Mouse (Mus musculus): ENCODE results near the gene Pdgfc.

The Pdgfc gene

GRCm38 (mm10) chr3:81160457-81161165, 124.4 kb downstream of the Pdgfc start:
- DNase-seq = no peak

DNA sequence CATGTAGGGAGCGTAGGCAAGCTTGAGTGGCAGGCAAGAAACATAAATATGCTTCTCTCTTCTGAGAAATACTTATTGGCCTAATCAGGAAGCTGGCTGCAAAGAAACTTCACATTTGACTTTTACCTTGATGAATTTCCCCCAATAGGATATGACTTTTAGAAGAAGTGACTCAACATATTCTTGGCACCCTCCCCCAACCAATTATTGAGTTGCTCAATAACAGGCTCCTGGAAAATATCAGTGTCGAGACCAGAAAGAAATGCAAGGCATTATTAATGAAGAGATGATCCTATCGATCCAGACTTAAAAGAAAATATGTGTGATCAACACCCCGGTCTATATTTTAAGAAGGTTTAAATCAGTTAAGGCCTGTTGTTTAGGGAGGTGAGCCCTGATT, 125.9 kb downstream of the Pdgfc start:
- DNase-seq = no peak

GRCm38 (mm10) chr3:81164091-81164490, 127.9 kb downstream of the Pdgfc start:
- no peak for DNase-seq

GRCm38 (mm10) chr3:81170073-81170809, 134.0 kb downstream of the Pdgfc start:
- no peak for DNase-seq

GRCm38 (mm10) chr3:81174832-81175231, 138.6 kb downstream of the Pdgfc start:
- no peak for DNase-seq

DNA sequence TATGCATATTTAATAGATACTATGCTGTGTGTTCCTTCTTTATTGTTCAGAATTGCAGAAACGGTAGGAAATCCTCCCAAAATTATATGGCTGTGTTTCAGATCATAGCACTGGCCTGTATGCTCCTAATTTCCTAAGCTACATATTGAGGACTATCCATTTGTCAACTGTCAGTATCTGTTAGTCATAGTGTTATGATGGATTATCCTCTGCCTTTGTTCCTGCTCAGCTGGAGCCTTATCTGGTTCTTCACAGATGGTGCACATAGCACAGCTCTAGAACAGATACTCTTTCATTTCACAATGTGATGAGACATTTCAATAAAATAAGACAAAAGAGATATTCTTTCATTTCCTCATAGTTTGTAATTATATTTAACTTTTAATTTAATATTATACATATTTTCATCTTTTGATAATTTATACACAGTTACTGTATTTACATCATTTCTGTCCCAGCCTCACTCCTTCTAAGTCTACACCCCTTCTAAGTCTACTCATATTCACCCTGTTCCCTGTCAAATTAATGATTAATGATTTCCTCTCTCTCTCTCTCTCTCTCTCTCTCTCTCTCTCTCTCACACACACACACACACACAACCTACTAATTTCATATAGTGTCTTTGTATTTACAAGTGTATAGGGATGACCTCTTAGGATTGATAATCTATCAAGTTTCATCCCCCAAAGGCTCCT, 145.2 kb downstream of the Pdgfc start:
- no peak for DNase-seq

DNA sequence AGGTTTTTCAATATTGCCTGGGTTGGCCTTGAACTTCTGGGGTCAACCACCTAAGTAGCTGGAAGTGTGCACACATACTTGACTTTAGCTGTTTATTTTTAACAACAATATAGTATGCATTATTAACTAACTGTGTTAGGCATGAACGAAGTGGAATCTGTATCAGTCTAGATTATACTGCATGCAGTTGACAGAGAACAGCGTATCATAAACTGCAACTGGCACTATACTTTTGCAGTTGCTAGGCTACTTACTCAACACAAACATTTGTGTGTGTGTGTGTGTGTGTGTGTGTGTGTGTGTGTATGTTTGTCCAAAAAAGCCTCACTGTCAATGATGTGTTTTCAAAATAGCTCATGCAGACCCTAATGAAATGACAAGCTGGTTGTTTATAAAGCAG, 160.7 kb downstream of the Pdgfc start:
- DNase-seq = no peak

DNA sequence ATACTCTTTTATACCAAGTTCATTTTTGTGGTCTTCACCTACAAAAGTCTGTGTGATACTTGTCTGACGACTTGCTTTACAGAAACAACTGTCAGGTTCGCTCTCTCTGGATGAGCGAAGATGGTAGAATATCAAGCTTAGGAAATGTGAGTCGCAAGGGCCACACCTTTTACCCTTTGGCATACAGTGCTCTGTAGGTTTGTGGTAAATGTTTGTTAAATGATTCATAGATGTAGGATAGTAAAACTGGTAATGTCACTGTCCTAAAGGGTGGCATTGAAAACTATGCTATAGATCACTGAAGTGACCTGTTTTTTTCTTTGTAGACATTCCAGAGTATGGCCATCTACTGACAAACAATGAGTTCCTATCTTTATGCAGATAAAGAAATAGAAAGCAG, 161.4 kb downstream of the Pdgfc start:
- DNase-seq = no peak

GRCm38 (mm10) chr3:81200647-81201046, 164.4 kb downstream of the Pdgfc start:
- no peak for DNase-seq

- DNase-seq = no peak
Measured at GRCm38 (mm10) chr3:81205201-81205600, 169.0 kb downstream of the Pdgfc start.

DNA sequence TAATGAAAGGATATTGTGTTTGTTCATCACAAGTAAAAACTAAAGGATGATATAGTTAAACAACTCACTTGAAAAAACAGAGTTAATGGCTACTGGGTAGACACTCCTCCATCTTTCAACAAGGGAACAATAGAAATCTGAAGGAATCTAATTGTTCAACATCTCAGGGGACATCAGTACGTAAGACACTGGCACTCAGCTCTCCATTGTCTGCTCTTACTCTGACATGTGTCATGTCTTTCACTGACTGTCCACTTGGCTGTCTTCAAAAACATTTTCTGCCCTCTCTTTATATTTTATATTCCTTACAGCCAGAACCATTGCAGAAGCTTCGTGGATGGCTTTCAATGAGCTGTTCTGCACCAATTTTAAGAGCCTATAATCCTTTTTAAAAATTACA, 172.0 kb downstream of the Pdgfc start:
- no peak for DNase-seq

- no peak for DNase-seq
Measured at GRCm38 (mm10) chr3:81211147-81211546, 174.9 kb downstream of the Pdgfc start.

DNA sequence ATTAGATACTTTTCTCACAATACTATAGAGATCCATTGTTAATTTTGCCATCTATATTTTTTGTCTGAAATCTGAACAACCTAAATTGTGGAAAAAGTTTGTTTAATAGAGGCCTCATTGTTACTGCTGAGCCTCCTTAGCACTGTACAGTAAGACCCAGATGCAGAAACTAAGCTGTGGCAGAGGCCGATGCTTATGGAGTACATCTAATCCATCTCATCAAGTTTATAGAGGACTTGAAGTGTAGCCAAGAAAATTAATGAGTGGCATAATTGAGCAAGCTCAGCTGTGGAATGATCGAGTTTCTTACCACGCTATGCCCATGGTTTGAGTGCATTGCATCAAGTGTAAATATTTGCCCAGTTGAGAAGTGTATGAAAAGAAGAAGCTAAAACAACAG, 175.4 kb downstream of the Pdgfc start:
- no peak for DNase-seq

DNA sequence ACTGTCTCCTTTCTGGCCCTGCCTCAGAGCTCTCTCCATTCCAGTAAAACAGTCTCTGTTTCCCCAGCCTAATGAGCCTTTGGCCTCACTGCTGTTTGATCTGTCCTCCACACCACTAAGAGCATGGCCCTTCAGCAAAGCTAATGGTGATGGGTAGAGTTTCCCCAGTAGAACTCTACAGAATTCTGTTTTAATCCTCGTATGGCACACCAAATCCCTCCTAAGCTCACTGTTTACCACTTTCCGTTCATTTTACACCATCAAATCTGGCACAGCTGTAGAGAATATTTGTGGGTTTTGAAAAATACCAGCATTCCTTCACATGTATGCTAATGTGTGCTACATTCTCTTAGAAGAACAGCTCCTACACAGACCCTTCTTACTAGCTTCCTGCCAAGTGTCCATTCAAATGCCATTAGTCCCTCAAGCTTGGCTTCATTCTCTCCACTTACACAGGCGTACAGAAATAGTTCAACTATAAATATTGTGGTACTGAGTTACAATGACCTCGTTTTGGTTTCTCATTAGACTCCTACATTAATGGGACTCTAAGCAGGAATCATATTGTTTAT, 179.4 kb downstream of the Pdgfc start:
- no peak for DNase-seq

DNA sequence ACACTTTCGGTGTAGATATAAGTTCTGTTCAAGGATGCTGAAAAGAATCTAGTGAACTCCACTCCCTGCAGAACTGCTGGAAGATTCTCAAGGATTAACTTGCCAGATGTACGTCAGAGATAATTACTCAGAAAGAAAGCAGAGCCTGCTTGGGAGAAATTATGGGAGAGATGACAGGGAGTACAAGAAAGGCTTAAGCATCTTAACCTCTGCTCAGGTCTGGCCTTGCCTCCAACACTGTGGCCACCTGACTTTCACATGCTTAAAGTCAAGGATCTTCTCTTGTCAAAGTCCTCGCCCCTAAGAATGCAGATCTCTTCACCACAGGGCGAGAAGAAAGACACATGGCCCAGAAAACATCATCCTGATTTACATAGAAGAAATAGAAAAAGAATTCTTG, 185.5 kb downstream of the Pdgfc start:
- DNase-seq = no peak

DNA sequence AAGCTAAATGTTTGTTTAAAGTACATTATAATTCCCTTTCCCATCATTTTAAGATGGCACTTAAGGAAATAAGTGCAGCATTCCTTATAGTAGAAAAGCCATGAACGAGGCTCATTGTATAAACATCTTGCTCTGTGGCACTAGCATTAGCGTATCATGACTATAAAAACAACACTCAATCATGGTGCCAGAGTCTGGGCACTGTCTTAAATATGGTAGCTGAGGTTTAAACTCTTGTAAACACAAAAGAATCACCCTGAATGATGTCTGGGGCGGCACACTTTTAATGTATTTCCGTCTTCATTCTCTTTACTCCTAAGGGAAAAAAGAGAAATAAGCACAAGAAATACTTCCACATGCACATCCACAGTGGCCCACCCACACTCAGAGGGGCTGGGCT, 192.1 kb downstream of the Pdgfc start:
- DNase-seq = no peak

- no peak for DNase-seq
Measured at GRCm38 (mm10) chr3:81242697-81243590, 206.7 kb downstream of the Pdgfc start.

DNA sequence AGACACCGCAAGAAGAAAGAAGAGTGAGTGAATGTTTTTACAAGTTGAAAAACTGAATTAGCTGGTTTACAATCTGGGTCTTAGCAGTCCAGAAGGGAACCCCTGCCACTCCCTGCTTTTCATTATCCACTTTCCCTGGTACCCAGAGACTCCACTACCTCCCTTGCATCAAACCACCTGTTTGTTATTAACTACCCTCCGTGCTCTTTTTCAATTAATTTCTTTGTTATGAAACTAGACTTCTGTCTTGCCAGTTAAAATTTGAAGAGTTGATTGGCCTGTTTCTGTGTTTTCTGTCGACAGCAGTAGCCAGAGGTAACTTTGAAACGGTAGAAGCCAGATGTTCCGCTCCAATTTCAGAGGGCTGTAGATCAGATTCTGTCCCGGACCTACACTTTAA, 207.4 kb downstream of the Pdgfc start:
- DNase-seq = no peak

- DNase-seq = no peak
Measured at GRCm38 (mm10) chr3:81262801-81263200, 226.6 kb downstream of the Pdgfc start.
